Mouse (Mus musculus) midbrain, embryonic 15.5 days (tissue): Measurements from ENCODE around the gene Gm20388. TPM values are rescaled to one million over a fixed set of nuclear protein-coding genes. Genes with fewer than 3 reads are reported as not detected.

Experiments
- ATAC-seq: fragments of 200-750 bp; cut with Nextera tagmentation; replicated peaks from 2 replicates; pipeline ENCODE4 v1.8.0; 2017; ENCODE audit warnings: moderate TSS enrichment
- H3K27ac ChIP-seq: fragments of 300-500 bp; sonication (generic); 2 replicates; pipeline ENCODE4 v1.5.1; 2015; ENCODE audit warnings: mild to moderate bottlenecking, inconsistent platforms
- H3K27me3 ChIP-seq: fragments of 300-500 bp; sonication (generic); replicated peaks from 2 replicates; pipeline ENCODE4 v1.6.1; 2015; ENCODE audit warnings: inconsistent platforms
- H3K36me3 ChIP-seq: fragments of 300-500 bp; sonication (generic); replicated peaks from 2 replicates; pipeline ENCODE4 v1.6.1; 2015; ENCODE audit warnings: inconsistent platforms
- H3K4me1 ChIP-seq: fragments of 300-500 bp; sonication (generic); 2 replicates; pipeline ENCODE4 v1.6.1; 2015; ENCODE audit warnings: inconsistent platforms
- H3K4me2 ChIP-seq: fragments of 300-500 bp; sonication (generic); 2 replicates; pipeline ENCODE4 v1.6.1; 2015; ENCODE audit warnings: inconsistent platforms, mild to moderate bottlenecking, moderate library complexity
- H3K4me3 ChIP-seq: fragments of 300-500 bp; sonication (generic); 2 replicates; pipeline ENCODE4 v1.5.1; 2015; ENCODE audit warnings: mild to moderate bottlenecking, inconsistent platforms
- H3K9ac ChIP-seq: fragments of 300-500 bp; sonication (generic); 2 replicates; pipeline ENCODE4 v1.6.1; 2015; ENCODE audit warnings: mild to moderate bottlenecking, inconsistent platforms
- H3K9me3 ChIP-seq: fragments of 300-500 bp; sonication (generic); 2 replicates; pipeline ENCODE4 v1.6.1; 2016; ENCODE audit warnings: inconsistent platforms
- WGBS: fragments of 180-500 bp; shearing (Covaris S2); methylation state at CpG from one replicate; pipeline ENCODE4 v1.1.7; 2015; ENCODE audit warnings: mixed read lengths; 5-methylcytosine and 5-hydroxymethylcytosine counted together
- polyA plus RNA-seq: library from polyadenylated mRNA; unstranded; fragments of >200 nt; fragmentation: Nextera tagmentation; extraction: Ambion mirVana; gene quantifications from 2 replicates; pipeline ENCODE4 v1.2.1, GENCODE M21; 2015

The Gm20388 gene
- polyA plus RNA-seq, 1 experiment from 2014 or later: 5.6 TPM

- Histone ChIP-seq H3K27ac (no peak overlapping the region), H3K27me3 (no peaks in the 10 kb centered on the region), H3K9ac (no peak overlapping the region), H3K9me3 (no peaks in the 10 kb centered on the region), H3K4me1 (peaks cover 8% of the 10 kb centered on the region; the same call in 1 of the 2 replicates), H3K36me3 (no peaks in the 10 kb centered on the region), H3K4me2 (no peak overlapping the region), H3K4me3 (no peak overlapping the region)
- ATAC-seq: no peak
- WGBS: 9% methylated on average over 13 of the region's 14 CpGs
Measured at GRCm38 (mm10) chr8:120847735-120848134, 937.1 kb downstream of the Gm20388 start.

DNA sequence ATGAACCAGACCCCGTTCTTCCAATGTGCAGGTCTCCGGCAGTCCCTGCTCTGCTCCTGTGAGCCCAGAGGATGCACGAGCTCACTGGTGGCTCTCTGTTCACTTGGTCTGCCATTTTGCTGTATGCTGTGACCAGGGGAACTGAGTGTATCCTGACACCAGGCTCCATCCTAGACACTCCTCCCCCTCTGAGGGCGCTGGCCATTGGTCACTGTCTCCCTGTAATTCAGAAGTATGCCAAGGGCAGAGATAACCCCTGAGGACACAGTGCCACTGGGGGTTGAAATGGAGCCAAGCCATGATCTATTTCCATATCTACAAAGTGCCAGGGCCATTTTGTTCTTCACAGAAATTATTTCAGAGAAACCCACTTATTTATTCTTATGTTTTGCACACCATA lies 937.8 kb downstream of the Gm20388 start:
- Histone ChIP-seq H3K9me3 (no peaks in the 10 kb centered on the region), H3K36me3 (no peaks in the 10 kb centered on the region), H3K27ac (no peak overlapping the region), H3K9ac (no peak overlapping the region), H3K4me1 (peaks cover 8% of the 10 kb centered on the region; the same call in 1 of the 2 replicates), H3K4me2 (no peak overlapping the region), H3K4me3 (no peak overlapping the region), H3K27me3 (no peaks in the 10 kb centered on the region)
- 77% methylated on average over 4 of the region's 4 CpGs for WGBS
- ATAC-seq: no peak

DNA sequence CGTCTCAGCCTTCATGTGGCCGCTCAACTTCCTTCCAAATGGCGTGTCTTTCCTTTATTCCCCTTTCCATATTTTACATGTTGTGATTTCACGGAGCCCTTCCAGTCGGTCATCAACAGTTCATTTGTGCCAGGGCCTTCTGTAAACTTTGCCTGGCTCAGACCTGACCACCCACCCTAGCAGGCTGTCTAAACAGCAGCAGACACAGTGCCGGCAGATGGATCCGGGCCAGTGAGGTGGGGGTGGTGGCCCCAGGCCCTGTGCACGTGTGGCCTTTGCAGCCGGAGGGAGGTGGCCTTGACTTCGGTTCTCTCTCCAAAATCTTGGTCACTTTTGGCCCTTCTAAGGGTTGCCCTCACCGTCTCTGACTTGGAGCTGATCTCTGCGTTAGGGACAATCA lies 940.8 kb downstream of the Gm20388 start:
- no peaks in the 10 kb centered on the region for H3K27me3 ChIP-seq
- peaks cover 8% of the 10 kb centered on the region; the same call in 1 of the 2 replicates for H3K4me1 ChIP-seq
- no peaks in the 10 kb centered on the region for H3K9me3 ChIP-seq
- 89% methylated on average over 12 of the region's 12 CpGs for WGBS
- H3K36me3 ChIP-seq: no peaks in the 10 kb centered on the region
- no peak overlapping the region for H3K4me3 ChIP-seq
- H3K27ac ChIP-seq: no peak overlapping the region
- no peak overlapping the region for H3K9ac ChIP-seq
- ATAC-seq: no peak
- H3K4me2 ChIP-seq: no peak overlapping the region

GRCm38 (mm10) chr8:120859881-120860280 lies 949.2 kb downstream of the Gm20388 start:
- no peaks in the 10 kb centered on the region for H3K36me3 ChIP-seq
- no peak overlapping the region for H3K4me2 ChIP-seq
- H3K9ac ChIP-seq: no peak overlapping the region
- no peaks in the 10 kb centered on the region for H3K4me1 ChIP-seq
- 87% methylated on average over 14 of the region's 14 CpGs for WGBS
- no peak overlapping the region for H3K4me3 ChIP-seq
- H3K27ac ChIP-seq: no peak overlapping the region
- no peaks in the 10 kb centered on the region for H3K9me3 ChIP-seq
- ATAC-seq: no peak
- H3K27me3 ChIP-seq: no peaks in the 10 kb centered on the region

DNA sequence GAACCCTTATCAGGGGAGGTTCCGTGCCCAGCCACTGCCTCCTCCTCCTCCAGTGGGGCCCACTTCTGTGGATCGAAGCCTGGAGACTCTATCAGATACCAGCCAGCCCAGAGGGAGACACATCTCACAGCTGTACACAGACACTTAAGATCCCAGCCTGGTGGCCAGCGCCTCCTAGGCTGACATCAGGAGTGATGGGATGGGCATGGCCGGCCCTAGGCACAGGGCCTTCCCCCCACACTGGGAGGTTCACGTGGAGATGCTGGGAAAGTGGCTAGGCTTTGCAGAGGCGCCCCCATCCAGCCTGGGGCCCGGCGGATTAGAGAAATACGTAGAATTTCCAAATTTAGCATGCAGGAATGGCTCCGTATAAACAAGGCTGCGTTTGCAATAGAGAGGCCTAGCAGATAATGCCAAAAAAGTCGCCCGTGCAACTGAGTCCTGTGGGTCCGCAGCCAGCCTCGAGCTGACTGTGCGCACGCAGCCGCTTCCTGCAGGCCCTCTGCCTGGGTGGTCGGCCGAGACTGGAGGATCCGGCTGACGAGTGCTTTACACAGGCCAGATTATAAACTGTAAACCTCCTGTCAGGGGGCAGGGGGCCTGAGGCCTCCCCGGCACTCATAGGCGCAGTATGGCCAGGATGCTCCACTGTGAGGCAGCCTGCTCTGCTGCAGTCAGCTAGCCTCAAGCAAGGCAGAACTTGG lies 949.9 kb downstream of the Gm20388 start:
- no peaks in the 10 kb centered on the region for H3K27me3 ChIP-seq
- H3K27ac ChIP-seq: no peak overlapping the region
- H3K4me3 ChIP-seq: no peak overlapping the region
- no peaks in the 10 kb centered on the region for H3K9me3 ChIP-seq
- H3K4me1 ChIP-seq: no peaks in the 10 kb centered on the region
- no peak overlapping the region for H3K9ac ChIP-seq
- H3K4me2 ChIP-seq: no peak overlapping the region
- no peak for ATAC-seq
- H3K36me3 ChIP-seq: no peaks in the 10 kb centered on the region
- WGBS: 58% methylated on average over 24 of the region's 24 CpGs

- 88% methylated on average over 4 of the region's 4 CpGs for WGBS
Measured at GRCm38 (mm10) chr8:120863683-120864082, 953.0 kb downstream of the Gm20388 start.

GRCm38 (mm10) chr8:120867386-120867785 lies 956.7 kb downstream of the Gm20388 start:
- no peak overlapping the region for H3K4me3 ChIP-seq
- ATAC-seq: no peak
- H3K9ac ChIP-seq: no peak overlapping the region
- H3K27ac ChIP-seq: no peak overlapping the region
- WGBS: 81% methylated on average over 6 of the region's 6 CpGs
- H3K27me3 ChIP-seq: no peaks in the 10 kb centered on the region
- H3K4me2 ChIP-seq: no peak overlapping the region
- H3K36me3 ChIP-seq: no peaks in the 10 kb centered on the region
- no peaks in the 10 kb centered on the region for H3K9me3 ChIP-seq
- no peaks in the 10 kb centered on the region for H3K4me1 ChIP-seq

More at GRCm38 (mm10) chr8:120863683-120864082, 953.0 kb downstream of the Gm20388 start:
- H3K27me3 ChIP-seq: no peaks in the 10 kb centered on the region
- H3K36me3 ChIP-seq: no peaks in the 10 kb centered on the region
- no peak for ATAC-seq
- H3K9ac ChIP-seq: no peak overlapping the region
- no peak overlapping the region for H3K27ac ChIP-seq
- no peak overlapping the region for H3K4me2 ChIP-seq
- no peaks in the 10 kb centered on the region for H3K9me3 ChIP-seq
- H3K4me1 ChIP-seq: no peaks in the 10 kb centered on the region
- H3K4me3 ChIP-seq: no peak overlapping the region

- Histone ChIP-seq H3K4me3 (no peak overlapping the region), H3K36me3 (no peaks in the 10 kb centered on the region), H3K27ac (no peak overlapping the region), H3K4me1 (no peaks in the 10 kb centered on the region), H3K9me3 (no peaks in the 10 kb centered on the region), H3K9ac (no peak overlapping the region), H3K4me2 (no peak overlapping the region), H3K27me3 (0 out of 2 replicates have a peak, but pooled peaks cover 4% of the 10 kb centered on the region)
- no peak for ATAC-seq
- 79% methylated on average over 6 of the region's 6 CpGs for WGBS
Measured at GRCm38 (mm10) chr8:120872661-120873060, 962.0 kb downstream of the Gm20388 start.

GRCm38 (mm10) chr8:120876010-120876918 lies 965.6 kb downstream of the Gm20388 start:
- 82% methylated on average over 24 of the region's 24 CpGs for WGBS
- no peak overlapping the region for H3K9ac ChIP-seq

DNA sequence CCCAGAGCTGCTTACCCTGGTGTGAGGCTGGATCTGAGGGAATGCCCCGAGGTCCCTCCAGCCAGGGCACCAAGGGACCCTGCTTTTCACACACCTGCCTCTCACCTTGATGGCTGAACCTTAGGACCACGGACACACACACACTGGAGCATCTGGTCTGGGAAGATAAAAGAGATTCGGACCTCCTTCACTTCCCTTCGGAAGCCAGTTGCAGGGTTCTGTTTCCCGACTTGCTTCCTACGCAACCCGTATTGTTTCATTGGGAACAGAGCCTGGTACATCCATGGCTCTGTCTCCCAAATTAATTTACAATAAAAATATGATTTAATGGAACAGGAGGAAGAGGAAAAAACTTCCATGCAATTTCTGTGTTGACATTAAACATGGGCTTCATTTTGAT lies 966.4 kb downstream of the Gm20388 start:
- H3K9me3 ChIP-seq: no peaks in the 10 kb centered on the region
- 83% methylated on average over 7 of the region's 7 CpGs for WGBS
- no peak overlapping the region for H3K27ac ChIP-seq
- ATAC-seq: no peak
- H3K9ac ChIP-seq: no peak overlapping the region
- H3K27me3 ChIP-seq: peaks cover 26% of the 10 kb centered on the region
- H3K4me1 ChIP-seq: no peaks in the 10 kb centered on the region
- no peak overlapping the region for H3K4me2 ChIP-seq
- no peak overlapping the region for H3K4me3 ChIP-seq
- no peaks in the 10 kb centered on the region for H3K36me3 ChIP-seq

More at GRCm38 (mm10) chr8:120876010-120876918, 965.6 kb downstream of the Gm20388 start:
- Histone ChIP-seq H3K27me3 (peaks cover 19% of the 10 kb centered on the region), H3K4me2 (no peak overlapping the region), H3K9me3 (no peaks in the 10 kb centered on the region), H3K36me3 (no peaks in the 10 kb centered on the region), H3K27ac (no peak overlapping the region), H3K4me3 (no peak overlapping the region), H3K4me1 (no peaks in the 10 kb centered on the region)
- ATAC-seq: no peak

- WGBS: 75% methylated on average over 6 of the region's 6 CpGs
- Histone ChIP-seq H3K27ac (no peak overlapping the region), H3K4me2 (no peak overlapping the region), H3K4me3 (no peak overlapping the region), H3K27me3 (peaks cover 44% of the 10 kb centered on the region), H3K9me3 (no peaks in the 10 kb centered on the region), H3K36me3 (no peaks in the 10 kb centered on the region), H3K4me1 (peaks cover 14% of the 10 kb centered on the region), H3K9ac (no peak overlapping the region)
- ATAC-seq: no peak
Measured at GRCm38 (mm10) chr8:120879928-120880327, 969.3 kb downstream of the Gm20388 start.

DNA sequence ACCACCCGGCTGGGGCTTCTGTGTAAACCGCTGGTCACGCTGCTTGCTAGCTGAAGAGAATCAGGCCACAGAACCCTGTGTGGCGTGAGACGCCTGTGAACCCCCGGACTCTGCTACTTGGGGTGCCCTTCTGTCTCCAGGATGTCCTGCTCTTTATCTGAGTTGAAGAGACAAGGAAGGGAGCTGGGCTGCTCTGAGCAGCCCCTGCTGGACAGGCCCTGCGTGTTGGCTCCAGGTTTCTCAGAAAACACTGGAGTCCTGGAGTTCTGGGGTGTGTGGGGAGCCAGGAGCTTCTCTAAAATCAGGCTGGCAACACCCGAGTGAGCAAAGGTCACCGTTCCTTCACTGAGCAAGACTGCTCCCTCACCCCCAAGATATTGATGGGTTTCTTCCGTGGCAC lies 971.0 kb downstream of the Gm20388 start:
- Histone ChIP-seq H3K27ac (no peak overlapping the region), H3K9ac (no peak overlapping the region), H3K36me3 (no peaks in the 10 kb centered on the region), H3K27me3 (peaks cover 56% of the 10 kb centered on the region), H3K4me2 (no peak overlapping the region), H3K4me1 (peaks cover 14% of the 10 kb centered on the region), H3K9me3 (no peaks in the 10 kb centered on the region), H3K4me3 (no peak overlapping the region)
- WGBS: 75% methylated on average over 10 of the region's 10 CpGs
- ATAC-seq: no peak
